ENCODE assay signal across 11 mouse cellular contexts in genomic region chr1:74041692-74042091, GRCm38 (mm10).
DNase-seq lines count a peak whose midpoint lies in the region; ATAC-seq and TF ChIP-seq lines count a peak whose summit lies in the region.
"Had no signal": no experiment of that assay in that cellular context is flagged by ENCODE, and none has a peak within 500 bp of the region (broad histone marks: within the 10 kb centered on the region; RNA-seq: fewer than 3 reads in every experiment).

No protein-coding gene starts in this region.

- H3K4me2 ChIP-seq in heart, embryonic 16.5 days (ENCODE audit: low read depth, low read length) = peak overlapping the region; percentile 36
- H3K4me2 ChIP-seq in forebrain, embryonic 11.5 days (ENCODE audit: low read depth, low read length, severe bottlenecking) = no peak overlapping the region
- H3K4me2 ChIP-seq: midbrain, embryonic 11.5 days had no signal

- no peaks in the 10 kb centered on the region for H3K27me3 ChIP-seq in kidney, adult 2 months (replicated peaks; ENCODE audit: control insufficient read depth, insufficient read depth, low read length)
- H3K27me3 ChIP-seq in heart, embryonic 16.5 days (ENCODE audit: control insufficient read depth, insufficient read depth, low read length) = no peaks in the 10 kb centered on the region
- peaks cover 5% of the 10 kb centered on the region; the same call in 1 of the 2 replicates for H3K27me3 ChIP-seq in forebrain, embryonic 11.5 days (ENCODE audit: control insufficient read depth, insufficient read depth, low read length)

- H3K9me3 ChIP-seq in heart, embryonic 16.5 days (replicated peaks; ENCODE audit: control insufficient read depth, low read length) = no peaks in the 10 kb centered on the region
- H3K9me3 ChIP-seq in forebrain, embryonic 11.5 days (ENCODE audit: control insufficient read depth, low read length) = no peaks in the 10 kb centered on the region

- 45% methylated on average over 8 of the region's 8 CpGs for WGBS in kidney, adult 2 months
- 9% methylated on average over 8 of the region's 8 CpGs for WGBS in heart, embryonic 16.5 days
- WGBS in forebrain, embryonic 11.5 days = 58% methylated on average over 8 of the region's 8 CpGs

- TF ChIP-seq POLR2A in kidney, adult 2 months (IDR thresholded peaks at IDR 0.05; ENCODE audit: low read depth, low read length) = no peak

- H3K4me1 ChIP-seq in kidney, adult 2 months (ENCODE audit: control insufficient read depth, insufficient read depth, low read length) = peaks cover 56% of the 10 kb centered on the region
- H3K4me1 ChIP-seq in heart, embryonic 16.5 days (ENCODE audit: control insufficient read depth, insufficient read depth, low read length) = peaks cover 82% of the 10 kb centered on the region
- peaks cover 6% of the 10 kb centered on the region; the same call in 1 of the 2 replicates for H3K4me1 ChIP-seq in forebrain, embryonic 11.5 days (replicated peaks; ENCODE audit: control insufficient read depth, insufficient read depth, low read length)

- H3K36me3 ChIP-seq in kidney, adult 2 months (ENCODE audit: control insufficient read depth, insufficient read depth, low read length) = no peaks in the 10 kb centered on the region
- no peaks in the 10 kb centered on the region for H3K36me3 ChIP-seq in heart, embryonic 16.5 days (ENCODE audit: control insufficient read depth, insufficient read depth)
- H3K36me3 ChIP-seq in forebrain, embryonic 11.5 days (ENCODE audit: control insufficient read depth, insufficient read depth, low read length) = no peaks in the 10 kb centered on the region

- no peak for TF ChIP-seq CTCF in kidney, adult 2 months (conservative IDR thresholded peaks at IDR 0.05; ENCODE audit: insufficient read depth, insufficient read length, low read depth, low read length)

- DNase-seq in kidney, adult 2 months = peak; percentile 54
- no peak for DNase-seq in kidney, adult 18-20 months
- peak; percentile 62 for DNase-seq in embryo, embryonic 11.5 days (ENCODE audit: low read depth, low spot score)
- peak; percentile 24 for DNase-seq in liver
- no peak for DNase-seq in forebrain, embryonic 11.5 days (ENCODE audit: low spot score)
- no peak for DNase-seq in urinary bladder, postnatal 25 days (ENCODE audit: low spot score)
- DNase-seq: thymus, adult 2 months had no signal

- no peak for ATAC-seq in heart, embryonic 16.5 days (replicated peaks; ENCODE audit: extremely low read depth, insufficient read depth, low FRiP score)
- ATAC-seq in forebrain, embryonic 11.5 days (replicated peaks; ENCODE audit: low FRiP score) = no peak
- ATAC-seq: forebrain, embryonic 16.5 days had no signal

- H3K9ac ChIP-seq in heart, embryonic 16.5 days (ENCODE audit: low read length) = peak overlapping the region; percentile 62
- no peak overlapping the region for H3K9ac ChIP-seq in forebrain, embryonic 11.5 days (ENCODE audit: low read length)

- peak overlapping the region; percentile 43 for H3K27ac ChIP-seq in kidney, adult 2 months (ENCODE audit: insufficient read depth, low read depth, low read length)
- peak overlapping the region; percentile 85 for H3K27ac ChIP-seq in heart, embryonic 16.5 days (ENCODE audit: low read length)
- no peak overlapping the region for H3K27ac ChIP-seq in forebrain, embryonic 11.5 days (ENCODE audit: low read depth, low read length)
- H3K27ac ChIP-seq: layer of hippocampus, adult 2 months had no signal

- no peak overlapping the region for H3K4me3 ChIP-seq in kidney, adult 2 months (ENCODE audit: insufficient read depth, low read depth, low read length)
- H3K4me3 ChIP-seq in heart, embryonic 16.5 days (ENCODE audit: low read length) = no peak overlapping the region
- H3K4me3 ChIP-seq in forebrain, embryonic 11.5 days (ENCODE audit: low read depth, low read length) = no peak overlapping the region
- H3K4me3 ChIP-seq: layer of hippocampus, adult 2 months had no signal

Comparison
In these comparisons a context has a peak if more than half of its experiments do, and no peak if none do; other contexts are left out.
1. DNase-seq: peak in kidney, adult 2 months (single experiment), embryo, embryonic 11.5 days (single experiment) and liver (single experiment); none in kidney, adult 18-20 months (single experiment), forebrain, embryonic 11.5 days (single experiment) and urinary bladder, postnatal 25 days (single experiment).